Comparison of ENCODE assay signal across 9 mouse cellular contexts in the genomic region with DNA sequence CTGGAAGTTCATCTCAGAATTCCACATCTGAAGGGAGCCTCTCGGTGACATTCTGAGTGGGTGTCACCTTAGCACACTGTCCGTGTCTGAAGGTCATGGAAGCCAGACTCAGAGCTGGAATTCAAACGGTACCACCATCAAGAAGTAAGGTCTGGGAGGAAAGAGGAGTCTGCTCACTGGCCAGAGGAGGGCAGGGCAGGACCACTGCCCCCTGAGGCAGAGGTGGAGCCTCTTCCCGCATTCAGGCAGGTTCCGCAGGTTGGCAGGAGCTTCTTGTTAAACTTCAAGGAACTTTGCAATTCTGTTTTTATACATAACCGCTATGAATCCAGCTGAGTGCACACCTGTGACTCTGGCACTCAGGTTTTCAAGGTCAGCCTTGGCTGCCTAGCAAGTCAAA.
A peak's percentile ranks its signal among the peaks of the same experiment; 100 is the strongest.
DNase-seq lines count a peak whose midpoint lies in the region; ATAC-seq and TF ChIP-seq lines count a peak whose summit lies in the region.
"Had no signal": no experiment of that assay in that cellular context is flagged by ENCODE, and none has a peak within 500 bp of the region (broad histone marks: within the 10 kb centered on the region; RNA-seq: fewer than 3 reads in every experiment).

No protein-coding gene starts in this region.

- no peaks in the 10 kb centered on the region for H3K79me3 ChIP-seq in C2C12 (ENCODE audit: low read depth)

- DNase-seq in heart, adult 9 months (ENCODE audit: low spot score in 2 of 2): no peak
- DNase-seq in embryo, embryonic 10 days (ENCODE audit: low spot score): peak; percentile 66
- peak; percentile 61 to 67 for DNase-seq in kidney, postnatal 36 days
- no peak for DNase-seq in frontal cortex, postnatal 10 days (ENCODE audit: low spot score in 2 of 2)
- no peak for DNase-seq in midbrain, embryonic 10.5 days (ENCODE audit: low spot score)

- H3K4me1 ChIP-seq in heart, embryonic 12.5 days (replicated peaks): peaks cover 54% of the 10 kb centered on the region
- peaks cover 41% of the 10 kb centered on the region for H3K4me1 ChIP-seq in midbrain, embryonic 10.5 days
- peaks cover 22% of the 10 kb centered on the region for H3K4me1 ChIP-seq in forebrain, embryonic 13.5 days

- H3K4me2 ChIP-seq in heart, embryonic 12.5 days: no peak overlapping the region
- H3K4me2 ChIP-seq in forebrain, embryonic 13.5 days: no peak overlapping the region
- H3K4me2 ChIP-seq: embryonic facial prominence, embryonic 13.5 days had no signal

- H3K27me3 ChIP-seq in heart, embryonic 12.5 days (replicated peaks): 0 out of 2 replicates have a peak, but pooled peaks cover 4% of the 10 kb centered on the region
- no peaks in the 10 kb centered on the region for H3K27me3 ChIP-seq in C2C12 (ENCODE audit: control insufficient read depth, insufficient read depth, insufficient read length)
- peaks cover 82% of the 10 kb centered on the region for H3K27me3 ChIP-seq in midbrain, embryonic 10.5 days (ENCODE audit: low read depth, poor library complexity, severe bottlenecking)
- no peaks in the 10 kb centered on the region for H3K27me3 ChIP-seq in forebrain, embryonic 13.5 days
- H3K27me3 ChIP-seq: embryonic facial prominence, embryonic 13.5 days had no signal

- H3K79me2 ChIP-seq in C2C12 (ENCODE audit: control insufficient read depth, insufficient read depth): no peaks in the 10 kb centered on the region

- H3K36me3 ChIP-seq in heart, embryonic 12.5 days: no peaks in the 10 kb centered on the region
- H3K36me3 ChIP-seq in C2C12 (ENCODE audit: control insufficient read depth, insufficient read depth): no peaks in the 10 kb centered on the region
- H3K36me3 ChIP-seq in midbrain, embryonic 10.5 days: no peaks in the 10 kb centered on the region
- H3K36me3 ChIP-seq in forebrain, embryonic 13.5 days (ENCODE audit: poor library complexity, severe bottlenecking): no peaks in the 10 kb centered on the region
- H3K36me3 ChIP-seq: embryonic facial prominence, embryonic 13.5 days had no signal

- peak overlapping the region; percentile 46; the same call in 1 of the 2 replicates for H3K27ac ChIP-seq in heart, embryonic 12.5 days (ENCODE audit: poor library complexity, severe bottlenecking)
- H3K27ac ChIP-seq in midbrain, embryonic 10.5 days (replicated peaks): no peak overlapping the region
- no peak overlapping the region for H3K27ac ChIP-seq in forebrain, embryonic 13.5 days
- H3K27ac ChIP-seq: embryonic facial prominence, embryonic 13.5 days had no signal

- no peak overlapping the region for H3ac ChIP-seq in C2C12 (ENCODE audit: control insufficient read depth, insufficient read length, low read depth)

- peak; percentile 60 for TF ChIP-seq CTCF in C2C12 (IDR thresholded peaks at IDR 0.05; ENCODE audit: control insufficient read depth, insufficient read depth, insufficient read length)

- ATAC-seq in heart, embryonic 12.5 days (ENCODE audit: insufficient number of reproducible peaks, low FRiP score): no peak
- no peak for ATAC-seq in forebrain, embryonic 13.5 days

- no peak overlapping the region for H3K9ac ChIP-seq in heart, embryonic 12.5 days
- H3K9ac ChIP-seq in forebrain, embryonic 13.5 days: no peak overlapping the region
- H3K9ac ChIP-seq: embryonic facial prominence, embryonic 13.5 days had no signal

- 24% methylated on average over 6 of the region's 6 CpGs for WGBS in heart, embryonic 12.5 days
- 39% methylated on average over 6 of the region's 6 CpGs for WGBS in midbrain, embryonic 10.5 days
- WGBS in forebrain, embryonic 13.5 days: 48% methylated on average over 6 of the region's 6 CpGs

- no peak overlapping the region for H3K4me3 ChIP-seq in heart, embryonic 12.5 days
- H3K4me3 ChIP-seq in C2C12 (ENCODE audit: insufficient read depth, poor library complexity, severe bottlenecking): no peak overlapping the region
- H3K4me3 ChIP-seq in midbrain, embryonic 10.5 days: no peak overlapping the region
- H3K4me3 ChIP-seq in forebrain, embryonic 13.5 days: no peak overlapping the region
- H3K4me3 ChIP-seq: embryonic facial prominence, embryonic 13.5 days had no signal

- H3K9me3 ChIP-seq in heart, embryonic 12.5 days (replicated peaks): 0 out of 2 replicates have a peak, but pooled peaks cover 5% of the 10 kb centered on the region
- no peaks in the 10 kb centered on the region for H3K9me3 ChIP-seq in midbrain, embryonic 10.5 days (replicated peaks)
- no peaks in the 10 kb centered on the region for H3K9me3 ChIP-seq in forebrain, embryonic 13.5 days (replicated peaks)
- H3K9me3 ChIP-seq: embryonic facial prominence, embryonic 13.5 days had no signal

TF ChIP-seq in C2C12, 6 proteins besides CTCF, POLR2A, EP300 and RAD21:
- TF ChIP-seq CEBPB (IDR thresholded peaks at IDR 0.05; ENCODE audit: low read depth): no peak
TF ChIP-seq in C2C12: peak in this region for 0.

Comparison
In these comparisons a context has a peak if more than half of its experiments do, and no peak if none do; other contexts are left out.
1. DNase-seq: peak in embryo, embryonic 10 days (single experiment) and kidney, postnatal 36 days (2 of 2); none in heart, adult 9 months (0 of 2), frontal cortex, postnatal 10 days (0 of 2) and midbrain, embryonic 10.5 days (single experiment).